Mouse (Mus musculus) adipocyte (in vitro differentiated cells): ENCODE data around the gene Cartpt.
"Not testable (repeated sequence)": the region's sequence is repeated elsewhere in the genome, so short reads cannot be mapped to it uniquely, and the experiment has no call there.

ENCODE experiments used
- DNase-seq: peaks from one replicate; pipeline ENCODE4 v3.0.0-alpha.2; 2016; ENCODE audit warnings: low spot score

The Cartpt gene

GRCm38 (mm10) chr13:99900965-99901364, at the start of gene Cartpt:
Gene Cartpt (minus strand): TSS chr13:99901091.
- DNase-seq = no peak

- no peak for DNase-seq
Measured at GRCm38 (mm10) chr13:99947417-99947816, 46.5 kb upstream of the Cartpt start.

GRCm38 (mm10) chr13:99943525-99943924, 42.6 kb upstream of the Cartpt start:
- DNase-seq = no peak

GRCm38 (mm10) chr13:99940601-99941000, 39.7 kb upstream of the Cartpt start:
- no peak for DNase-seq

- no peak for DNase-seq
Measured at GRCm38 (mm10) chr13:99939320-99939671, 38.4 kb upstream of the Cartpt start.

- no peak for DNase-seq
Measured at GRCm38 (mm10) chr13:99938606-99939319, 37.9 kb upstream of the Cartpt start.

GRCm38 (mm10) chr13:99937741-99938140, 36.9 kb upstream of the Cartpt start:
- no peak for DNase-seq

- no peak for DNase-seq
Measured at GRCm38 (mm10) chr13:99932406-99932805, 31.5 kb upstream of the Cartpt start.

GRCm38 (mm10) chr13:99931502-99931901, 30.6 kb upstream of the Cartpt start:
- no peak for DNase-seq

- no peak for DNase-seq
Measured at GRCm38 (mm10) chr13:99926249-99926648, 25.4 kb upstream of the Cartpt start.

GRCm38 (mm10) chr13:99915632-99916031, 14.7 kb upstream of the Cartpt start:
- no peak for DNase-seq

- DNase-seq = no peak
Measured at GRCm38 (mm10) chr13:99900557-99900892, 366 bp downstream of the Cartpt start.

- DNase-seq = no peak
Measured at GRCm38 (mm10) chr13:99899670-99900556, 978 bp downstream of the Cartpt start.

GRCm38 (mm10) chr13:99898816-99899215, 2.1 kb downstream of the Cartpt start:
- DNase-seq = no peak

- no peak for DNase-seq
Measured at GRCm38 (mm10) chr13:99885636-99886035, 15.3 kb downstream of the Cartpt start.

GRCm38 (mm10) chr13:99881774-99882173, 19.1 kb downstream of the Cartpt start:
- DNase-seq = not testable (repeated sequence)

GRCm38 (mm10) chr13:99879696-99880095, 21.2 kb downstream of the Cartpt start:
- DNase-seq = no peak

- DNase-seq = no peak
Measured at GRCm38 (mm10) chr13:99872059-99872458, 28.8 kb downstream of the Cartpt start.

- no peak for DNase-seq
Measured at GRCm38 (mm10) chr13:99868438-99868837, 32.5 kb downstream of the Cartpt start.

- DNase-seq = no peak
Measured at GRCm38 (mm10) chr13:99864331-99864730, 36.6 kb downstream of the Cartpt start.

GRCm38 (mm10) chr13:99860670-99861069, 40.2 kb downstream of the Cartpt start:
- no peak for DNase-seq

GRCm38 (mm10) chr13:99859082-99859481, 41.8 kb downstream of the Cartpt start:
- peak; percentile 57 for DNase-seq

GRCm38 (mm10) chr13:99857879-99858278, 43.0 kb downstream of the Cartpt start:
- peak; percentile 58 for DNase-seq
